Mouse (Mus musculus) hindbrain, postnatal 0 days (tissue): ENCODE data around the gene Plxnb1. TPM values are rescaled to one million over a fixed set of nuclear protein-coding genes. Genes with fewer than 3 reads are reported as not detected.

Experiments
- ATAC-seq: fragments of 200-750 bp; cut with Nextera tagmentation; 2 replicates; pipeline ENCODE4 v1.8.0; 2017; ENCODE audit warnings: mild to moderate bottlenecking, moderate TSS enrichment, moderate library complexity
- DNase-seq: peaks from one replicate; pipeline ENCODE4 v3.0.0-alpha.2; 2015; ENCODE audit warnings: low spot score
- H3K27ac ChIP-seq: fragments of 300-500 bp; sonication (generic); 2 replicates; pipeline ENCODE4 v1.5.1; 2014; ENCODE audit warnings: mild to moderate bottlenecking
- H3K27me3 ChIP-seq: fragments of 300-500 bp; sonication (generic); 2 replicates; pipeline ENCODE4 v1.6.1; 2014; ENCODE audit warnings: low read length, mixed read lengths; ENCODE audit not compliant: insufficient read depth
- H3K36me3 ChIP-seq: fragments of 300-500 bp; sonication (generic); 2 replicates; pipeline ENCODE4 v1.6.1; 2014; ENCODE audit warnings: low read length, mixed read lengths; ENCODE audit not compliant: insufficient read depth
- H3K4me1 ChIP-seq: fragments of 300-500 bp; sonication (generic); 2 replicates; pipeline ENCODE4 v1.6.1; 2014; ENCODE audit warnings: antibody characterized with exemption, low read length, mixed read lengths; ENCODE audit not compliant: insufficient read depth
- H3K4me2 ChIP-seq: fragments of 300-500 bp; sonication (generic); 2 replicates; pipeline ENCODE4 v1.6.1; 2014; ENCODE audit warnings: low read depth, mild to moderate bottlenecking, low read length, moderate library complexity, mixed read lengths
- H3K4me3 ChIP-seq: fragments of 300-500 bp; sonication (generic); 2 replicates; pipeline ENCODE4 v1.5.1; 2014; ENCODE audit warnings: low read length
- H3K9ac ChIP-seq: fragments of 300-500 bp; sonication (generic); replicated peaks from 2 replicates; pipeline ENCODE4 v1.6.1; 2014; ENCODE audit warnings: mild to moderate bottlenecking, low read length, moderate library complexity, mixed read lengths
- H3K9me3 ChIP-seq: fragments of 300-500 bp; sonication (generic); 2 replicates; pipeline ENCODE4 v1.6.1; 2016; ENCODE audit warnings: low read length, mixed read lengths
- CTCF ChIP-seq: IDR thresholded peaks from 2 replicates; pipeline ENCODE4 v1.5.1; 2016; ENCODE audit warnings: antibody characterized with exemption, control low read depth, low read depth
- WGBS: fragments of 180-500 bp; shearing (Covaris S2); extraction: QIAGEN DNeasy Blood & Tissue Kit; methylation state at CpG from one replicate; pipeline ENCODE4 v1.1.7; 2014; 5-methylcytosine and 5-hydroxymethylcytosine counted together
- polyA plus RNA-seq: library from polyadenylated mRNA; unstranded; fragments of >200 nt; fragmentation: Nextera tagmentation; extraction: Ambion mirVana; gene quantifications from 2 replicates; pipeline ENCODE4 v1.2.1, GENCODE M21; 2015
- total RNA-seq: library from RNA; depleted of rRNA; stranded (reverse); fragments of >200 nt; gene quantifications from 2 replicates; pipeline ENCODE4 v1.2.3, GENCODE M21; 2014

Gene Plxnb1
- total and polyA plus RNA-seq, 2 experiments from 2014 or later = 11.2 to 82.3 TPM

DNA sequence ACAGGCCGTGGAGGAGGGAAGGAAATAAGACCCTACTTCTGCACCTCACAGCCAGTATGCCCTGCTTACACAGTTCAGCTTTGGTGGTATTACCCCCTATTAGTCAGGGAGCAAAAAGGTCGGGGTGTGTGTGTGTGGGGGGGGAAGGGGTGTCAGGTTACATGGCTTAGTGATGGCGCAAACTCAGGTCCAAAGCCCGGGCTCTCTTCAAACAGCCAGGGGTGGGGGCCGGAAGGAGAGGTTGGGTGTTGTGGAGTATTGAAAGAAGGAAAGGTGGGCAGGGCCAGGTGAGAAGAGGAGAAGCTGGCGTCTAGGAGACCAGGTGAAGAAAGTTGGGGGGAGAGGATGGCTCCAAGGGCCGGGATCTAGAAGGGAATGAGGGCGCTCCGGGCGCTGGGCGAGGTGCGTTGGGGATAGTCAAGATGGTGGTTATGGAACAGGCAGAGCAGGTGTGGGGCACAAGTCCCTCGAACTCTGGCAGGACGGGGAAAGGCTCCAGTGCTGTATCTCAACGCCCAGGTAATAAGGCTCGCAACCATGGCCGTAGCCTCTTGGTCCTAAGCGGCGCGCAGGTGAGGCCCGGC is 544 bp upstream of the Plxnb1 start:
- peak overlapping the region; percentile 99 for H3K27ac ChIP-seq
- 4% methylated on average over 19 of the region's 21 CpGs for WGBS
- DNase-seq (peak; percentile 13), ATAC-seq (no peak; the same call in 1 of the 2 replicates)
- H3K27me3 ChIP-seq = no peaks in the 10 kb centered on the region
- H3K4me2 ChIP-seq = peak overlapping the region; percentile 70
- H3K4me3 ChIP-seq = peak overlapping the region; percentile 75
- H3K36me3 ChIP-seq = peaks cover 9% of the 10 kb centered on the region; the same call in 1 of the 2 replicates
- TF ChIP-seq CTCF = no peak
- no peaks in the 10 kb centered on the region for H3K9me3 ChIP-seq
- peaks cover 18% of the 10 kb centered on the region; the same call in 1 of the 2 replicates for H3K4me1 ChIP-seq
- peak overlapping the region; percentile 92 for H3K9ac ChIP-seq

DNA sequence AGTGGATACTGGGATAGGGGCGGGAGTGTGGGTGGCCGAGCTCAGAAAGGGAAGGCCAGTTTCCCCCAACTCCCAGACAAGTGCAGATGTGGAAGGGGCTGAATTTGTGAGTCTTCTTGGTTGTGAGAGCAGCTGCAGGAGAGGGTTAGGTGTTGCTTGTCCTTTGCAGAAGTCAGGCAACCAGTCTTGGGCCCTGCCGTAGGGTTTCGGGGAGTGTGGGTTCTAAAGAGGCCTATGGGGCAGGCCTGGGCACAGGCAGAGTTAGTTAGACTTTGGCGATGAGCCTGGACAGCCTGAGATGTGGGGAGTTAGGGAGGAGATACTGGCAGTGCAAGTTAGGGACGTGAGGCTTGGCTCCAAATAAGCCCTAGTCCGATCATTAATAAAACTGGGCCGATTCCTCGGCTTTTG is 1.1 kb downstream of the Plxnb1 start:
- DNase-seq (peak; percentile 44), ATAC-seq (no peak)
- Histone ChIP-seq H3K4me2 (peak overlapping the region; percentile 70), H3K36me3 (peaks cover 9% of the 10 kb centered on the region; the same call in 1 of the 2 replicates), H3K9me3 (no peaks in the 10 kb centered on the region), H3K9ac (peak overlapping the region; percentile 92), H3K4me1 (peaks cover 18% of the 10 kb centered on the region; the same call in 1 of the 2 replicates), H3K4me3 (peak overlapping the region; percentile 75), H3K27ac (peak overlapping the region; percentile 99), H3K27me3 (no peaks in the 10 kb centered on the region)
- TF ChIP-seq CTCF = no peak
- WGBS = 10% methylated on average over 9 of the region's 9 CpGs

DNA sequence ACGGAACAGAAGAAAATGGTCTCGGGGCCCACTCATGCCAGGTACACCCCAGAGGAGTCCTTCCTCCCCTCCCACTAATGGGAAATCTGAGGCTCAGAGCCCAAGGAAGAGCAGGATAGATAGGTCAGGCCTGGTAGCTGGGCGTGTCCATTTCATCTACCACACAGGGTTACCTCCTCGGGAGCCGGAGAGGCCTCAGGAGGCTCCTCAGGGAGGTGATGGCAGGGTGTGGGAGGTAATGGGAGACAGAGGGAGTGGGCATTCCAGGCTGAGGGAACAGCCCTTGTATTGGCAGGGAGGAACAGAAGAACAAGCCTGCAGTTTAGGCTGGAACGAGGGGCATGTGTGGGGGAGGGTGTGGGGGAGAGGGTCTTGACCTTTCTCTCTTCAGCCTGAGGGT is 1.7 kb downstream of the Plxnb1 start:
- no peak for ATAC-seq
- peaks cover 18% of the 10 kb centered on the region; the same call in 1 of the 2 replicates for H3K4me1 ChIP-seq
- H3K27ac ChIP-seq = peak overlapping the region; percentile 99
- 7% methylated on average over 6 of the region's 6 CpGs for WGBS
- peak overlapping the region; percentile 75 for H3K4me3 ChIP-seq
- H3K4me2 ChIP-seq = peak overlapping the region; percentile 70
- H3K9me3 ChIP-seq = no peaks in the 10 kb centered on the region
- no peak for TF ChIP-seq CTCF
- H3K27me3 ChIP-seq = no peaks in the 10 kb centered on the region
- H3K36me3 ChIP-seq = peaks cover 3% of the 10 kb centered on the region; the same call in 1 of the 2 replicates
- H3K9ac ChIP-seq = peak overlapping the region; percentile 92
- DNase-seq = no peak

DNA sequence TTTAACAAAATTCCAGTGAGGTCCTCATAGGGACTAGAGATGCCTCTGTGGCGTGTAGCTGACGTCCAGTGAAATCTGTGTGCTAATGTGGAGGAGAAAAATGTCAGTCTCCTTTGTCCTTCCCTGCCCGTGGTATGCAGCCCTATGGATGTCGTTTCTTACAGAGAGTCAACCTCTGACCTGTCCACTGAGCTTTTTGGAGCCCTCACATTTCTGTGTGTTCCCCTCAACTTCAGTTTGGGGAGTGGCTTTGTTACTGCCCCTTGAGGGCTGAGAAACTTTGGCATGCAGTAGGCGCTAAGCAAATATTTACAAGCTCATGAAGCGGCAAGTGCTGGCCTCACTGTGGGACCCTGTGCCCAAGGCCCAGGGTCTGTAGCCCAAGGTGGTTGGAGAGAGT is 2.1 kb downstream of the Plxnb1 start:
- H3K4me1 ChIP-seq = peaks cover 18% of the 10 kb centered on the region; the same call in 1 of the 2 replicates
- H3K9ac ChIP-seq = peak overlapping the region; percentile 92
- no peak for TF ChIP-seq CTCF
- H3K27me3 ChIP-seq = no peaks in the 10 kb centered on the region
- H3K9me3 ChIP-seq = no peaks in the 10 kb centered on the region
- H3K4me3 ChIP-seq = peak overlapping the region; percentile 75
- 13% methylated on average over 6 of the region's 6 CpGs for WGBS
- DNase-seq = peak; percentile 15
- H3K27ac ChIP-seq = peak overlapping the region; percentile 99
- peak overlapping the region; percentile 70 for H3K4me2 ChIP-seq
- H3K36me3 ChIP-seq = peaks cover 4% of the 10 kb centered on the region; the same call in 1 of the 2 replicates
- ATAC-seq = no peak

DNA sequence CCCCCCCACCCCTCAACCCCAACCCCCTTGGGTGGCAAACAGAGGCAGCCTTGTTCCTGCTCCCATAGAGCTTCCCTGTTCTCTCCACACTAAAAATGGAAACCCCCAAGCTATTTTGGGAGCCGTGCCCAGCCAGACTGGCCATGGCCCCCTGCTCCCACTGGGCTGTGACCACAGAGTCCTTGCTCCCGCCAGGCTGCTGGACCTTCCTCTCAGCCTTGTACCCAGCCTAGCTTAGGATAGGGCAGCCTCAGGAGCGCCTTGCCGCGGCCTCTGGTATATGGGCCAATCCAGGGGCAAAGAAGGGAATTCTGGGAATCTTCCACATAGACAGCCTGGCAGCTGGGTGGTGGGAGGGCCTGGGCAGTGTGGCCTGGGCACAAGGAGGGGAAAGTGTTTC is 2.6 kb downstream of the Plxnb1 start:
- Histone ChIP-seq H3K4me3 (0 out of 2 replicates have a peak overlapping the region, but pooled peaks have one; percentile 1), H3K27ac (peak overlapping the region; percentile 99), H3K27me3 (no peaks in the 10 kb centered on the region), H3K9me3 (no peaks in the 10 kb centered on the region), H3K36me3 (peaks cover 8% of the 10 kb centered on the region; the same call in 1 of the 2 replicates), H3K4me2 (peak overlapping the region; percentile 70), H3K9ac (peak overlapping the region; percentile 92; the same call in 1 of the 2 replicates), H3K4me1 (peaks cover 18% of the 10 kb centered on the region; the same call in 1 of the 2 replicates)
- WGBS = 28% methylated on average over 5 of the region's 5 CpGs
- ATAC-seq (peak; percentile 79), DNase-seq (peak; percentile 80)
- TF ChIP-seq CTCF = no peak

DNA sequence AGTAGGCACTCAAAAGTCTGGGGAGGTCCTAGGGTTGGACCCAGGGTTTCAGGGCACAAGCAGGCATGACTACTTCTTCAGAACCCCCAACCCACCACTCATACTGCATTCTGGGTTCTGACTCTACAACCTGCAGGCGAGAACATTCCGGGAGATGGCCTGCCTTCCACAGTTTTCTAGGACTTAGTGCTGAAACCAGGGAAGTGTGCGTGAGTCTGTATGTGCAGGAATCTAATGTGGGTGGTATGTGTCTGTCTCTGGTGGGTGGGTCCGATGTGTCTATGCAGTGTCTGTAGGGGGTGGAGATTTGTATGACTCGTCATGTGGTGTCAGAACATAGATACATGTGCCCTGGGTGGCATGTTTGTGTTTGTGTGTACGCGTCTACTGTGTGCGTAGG is 3.2 kb downstream of the Plxnb1 start:
- 69% methylated on average over 8 of the region's 8 CpGs for WGBS

More for the DNA sequence above, 3.2 kb downstream of the Plxnb1 start:
- Histone ChIP-seq H3K36me3 (peaks cover 9% of the 10 kb centered on the region; the same call in 1 of the 2 replicates), H3K4me1 (peaks cover 18% of the 10 kb centered on the region; the same call in 1 of the 2 replicates), H3K4me3 (0 out of 2 replicates have a peak overlapping the region, but pooled peaks have one; percentile 1), H3K9ac (0 out of 2 replicates have a peak overlapping the region, but pooled peaks have one; percentile 92), H3K9me3 (no peaks in the 10 kb centered on the region), H3K4me2 (peak overlapping the region; percentile 70), H3K27me3 (no peaks in the 10 kb centered on the region), H3K27ac (peak overlapping the region; percentile 99)
- ATAC-seq = no peak
- DNase-seq = no peak
- no peak for TF ChIP-seq CTCF
